Mouse (Mus musculus) 3T3-L1 (cell line): ENCODE results near the gene Pias4.
"Not testable (repeated sequence)": the region's sequence is repeated elsewhere in the genome, so short reads cannot be mapped to it uniquely, and the experiment has no call there.

Experiments
- DNase-seq: peaks from one replicate; pipeline ENCODE4 v3.0.0-alpha.2; 2015; ENCODE audit warnings: low read depth, low spot score

The Pias4 gene

DNA sequence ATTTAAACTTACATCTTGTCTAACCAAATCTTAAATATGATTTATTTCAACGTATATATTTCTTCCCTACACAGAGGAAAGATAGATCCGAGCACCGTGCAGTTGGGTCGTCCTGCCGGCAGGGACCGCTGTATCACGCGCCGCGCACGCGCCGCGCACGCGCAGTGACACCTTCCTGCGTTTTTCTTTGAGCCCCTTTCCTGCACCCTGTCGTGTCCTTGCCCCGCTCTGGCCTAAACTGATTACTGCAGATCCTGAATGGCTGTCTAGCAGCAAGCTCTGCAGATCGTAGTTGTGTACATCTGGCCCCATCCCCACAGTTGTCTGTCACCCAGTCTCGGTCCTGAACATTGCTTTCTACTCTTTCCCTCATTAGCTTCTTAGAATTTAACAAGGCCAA is 5.4 kb upstream of the Pias4 start:
- peak; percentile 80 for DNase-seq

GRCm38 (mm10) chr10:81169411-81169900 is 1.7 kb upstream of the Pias4 start:
- DNase-seq = not testable (repeated sequence)

GRCm38 (mm10) chr10:81168521-81169244 is 960 bp upstream of the Pias4 start:
- peak; percentile 74 for DNase-seq

GRCm38 (mm10) chr10:81168087-81168431 is 336 bp upstream of the Pias4 start:
- no peak for DNase-seq

- DNase-seq = no peak
Measured at GRCm38 (mm10) chr10:81165118-81165517, 2.6 kb downstream of the Pias4 start.

GRCm38 (mm10) chr10:81162318-81162652 is 5.4 kb downstream of the Pias4 start:
- DNase-seq = no peak

DNA sequence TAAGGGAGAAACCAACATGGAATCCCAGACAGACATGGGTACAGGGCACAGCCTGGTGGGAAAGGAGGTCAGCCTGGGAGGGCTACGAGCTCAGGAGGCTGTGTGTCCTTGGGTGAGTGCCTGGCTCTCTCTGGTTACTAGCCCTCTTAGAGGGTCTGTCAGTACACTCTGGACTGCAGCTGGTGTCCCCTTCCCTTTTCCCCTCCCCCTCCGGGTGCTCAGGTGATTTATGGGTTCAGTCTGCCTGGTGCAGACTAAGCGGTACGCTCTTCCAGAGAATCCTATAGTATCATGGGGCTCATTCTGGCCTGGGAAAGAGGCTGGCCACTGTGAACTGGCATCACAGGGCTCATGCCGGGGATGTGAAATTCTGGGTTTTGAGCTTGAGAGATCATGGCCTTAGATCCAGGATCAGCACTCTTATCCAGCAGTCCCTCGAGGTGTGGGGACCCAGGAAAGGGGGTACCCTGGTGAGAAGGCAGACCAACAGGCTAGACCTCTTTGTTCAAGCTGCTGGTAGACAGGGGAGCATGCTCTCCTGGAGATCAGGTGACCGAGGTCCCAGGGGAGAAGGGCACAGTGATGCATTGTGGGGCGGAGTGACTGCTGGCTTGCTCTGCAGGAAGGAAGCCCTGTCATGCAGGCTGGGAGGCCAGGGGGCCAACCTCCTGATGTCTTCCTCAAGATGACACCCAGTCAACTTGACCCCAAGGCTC is 6.0 kb downstream of the Pias4 start:
- DNase-seq = no peak

DNA sequence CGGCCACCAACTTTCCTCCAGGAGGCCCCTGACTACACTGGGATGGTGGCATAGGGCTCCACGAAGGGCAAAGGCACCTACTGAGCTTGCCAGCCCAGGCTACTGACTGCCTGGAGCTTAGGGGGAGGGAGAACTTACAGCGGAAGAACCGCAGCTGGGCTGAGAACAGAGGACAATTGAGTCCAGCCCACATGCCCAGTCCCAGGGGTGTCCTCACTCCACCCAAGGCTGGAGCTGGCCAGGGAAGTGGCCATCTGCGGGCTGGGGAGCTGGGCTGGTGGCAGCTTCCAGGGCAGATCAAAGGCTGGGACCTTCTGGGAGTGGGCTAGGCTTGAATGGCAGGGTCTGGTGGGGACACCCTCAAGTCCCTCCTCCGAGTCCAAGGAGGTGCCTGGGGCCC is 13.0 kb downstream of the Pias4 start:
- no peak for DNase-seq

GRCm38 (mm10) chr10:81154313-81154712 is 13.4 kb downstream of the Pias4 start:
- no peak for DNase-seq

DNA sequence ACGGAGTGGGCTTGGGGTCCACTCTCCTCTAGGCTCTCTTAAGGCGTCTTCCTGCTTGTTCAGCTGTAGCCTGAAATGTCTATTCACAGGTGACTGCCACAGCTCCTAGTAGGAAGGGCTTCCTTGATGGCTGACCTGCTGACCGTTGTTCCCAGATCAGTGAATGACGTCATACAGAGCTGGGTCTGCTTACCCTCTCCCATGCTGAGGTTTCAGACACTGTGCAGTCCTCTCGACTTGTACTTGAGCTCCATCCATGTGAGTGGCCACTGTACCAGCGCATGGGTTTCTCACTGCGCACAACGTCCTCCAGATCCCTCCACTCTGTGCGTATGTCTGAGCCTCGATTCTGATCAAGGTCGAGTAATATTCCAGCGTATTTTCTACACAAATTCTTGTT is 15.1 kb downstream of the Pias4 start:
- DNase-seq = no peak

DNA sequence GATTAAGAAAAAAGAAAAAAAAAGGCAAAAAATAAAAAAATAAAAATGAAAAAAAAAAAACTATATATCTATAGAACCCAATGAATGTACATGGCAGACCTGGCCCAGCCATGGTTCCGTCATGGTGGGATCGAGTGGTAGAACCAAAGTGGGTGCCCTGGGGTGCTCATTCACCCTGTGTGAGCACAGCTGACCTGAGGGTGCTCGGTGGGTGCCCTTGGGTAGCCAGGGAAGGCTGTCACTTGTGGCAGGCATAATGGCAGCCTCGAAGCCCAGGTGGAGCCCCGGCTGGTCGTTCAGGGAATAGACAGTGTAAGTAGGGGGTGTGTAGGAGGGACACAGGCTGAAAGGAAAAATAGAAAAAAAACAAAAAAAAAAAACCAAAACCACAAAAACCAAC is 16.5 kb downstream of the Pias4 start:
- DNase-seq = no peak

GRCm38 (mm10) chr10:81146296-81146695 is 21.4 kb downstream of the Pias4 start:
- peak; percentile 68 for DNase-seq

DNA sequence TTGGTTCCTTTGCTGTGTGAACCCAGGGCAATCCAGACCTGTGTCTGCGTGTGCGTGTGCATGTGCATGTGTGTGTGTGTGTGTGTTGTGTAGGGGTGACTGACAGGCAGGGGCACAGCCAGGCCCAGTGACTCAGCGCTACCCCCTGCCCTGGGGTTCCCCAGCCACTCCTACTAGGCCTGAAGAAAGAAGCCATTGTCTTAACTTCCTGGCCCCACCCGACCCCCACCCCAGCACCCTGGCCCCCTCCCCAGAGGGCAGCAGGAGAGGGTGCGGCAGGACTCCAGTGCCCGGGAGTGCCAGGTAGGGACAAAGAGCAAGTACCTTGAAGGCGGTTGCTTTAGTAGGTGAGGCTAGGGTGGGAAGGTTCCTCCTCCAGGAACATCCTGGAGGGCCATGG is 21.9 kb downstream of the Pias4 start:
- DNase-seq = peak; percentile 65

GRCm38 (mm10) chr10:81145307-81145706 is 22.4 kb downstream of the Pias4 start:
- DNase-seq = no peak

DNA sequence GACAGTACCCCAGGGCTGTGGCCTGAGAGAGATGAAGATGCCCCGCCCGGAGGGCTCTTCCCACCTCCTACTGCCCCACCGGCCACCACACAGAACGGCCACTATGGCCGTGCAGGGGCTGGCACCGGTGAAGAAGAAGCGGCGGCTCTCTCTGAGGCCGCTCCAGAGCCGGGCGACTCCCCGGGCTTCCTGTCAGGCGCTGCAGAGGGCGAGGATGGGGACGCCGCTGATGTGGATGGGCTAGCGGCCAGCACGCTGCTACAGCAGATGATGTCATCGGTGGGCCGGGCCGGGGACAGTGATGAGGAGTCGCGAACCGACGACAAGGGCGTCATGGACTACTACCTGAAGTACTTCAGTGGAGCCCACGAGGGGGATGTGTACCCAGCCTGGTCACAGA is 23.1 kb downstream of the Pias4 start:
- DNase-seq = no peak

GRCm38 (mm10) chr10:81143845-81144437 is 23.8 kb downstream of the Pias4 start:
- DNase-seq = no peak

GRCm38 (mm10) chr10:81143157-81143633 is 24.5 kb downstream of the Pias4 start:
- DNase-seq = peak; percentile 70

- peak; percentile 59 for DNase-seq
Measured at GRCm38 (mm10) chr10:81142551-81142981, 25.2 kb downstream of the Pias4 start.

- no peak for DNase-seq
Measured at GRCm38 (mm10) chr10:81141455-81142210, 26.1 kb downstream of the Pias4 start.

GRCm38 (mm10) chr10:81140717-81141454 is 26.8 kb downstream of the Pias4 start:
- DNase-seq = no peak

GRCm38 (mm10) chr10:81140005-81140404 is 27.7 kb downstream of the Pias4 start:
- DNase-seq = no peak
